Mouse (Mus musculus) induced T-regulatory cell, adult 2 months (primary cell): ENCODE data around the gene Gstt2.

Experiments used
- DNase-seq: peaks from one replicate; pipeline ENCODE4 v3.0.0-alpha.2; 2012; ENCODE audit warnings: low read depth

Gene Gstt2

GRCm38 (mm10) chr10:75837248-75837759 is at the start of gene Gstt2:
Gene Gstt2 (minus strand): TSS chr10:75837424.
- DNase-seq: peak; percentile 89

GRCm38 (mm10) chr10:75884742-75885141 is 47.5 kb upstream of the Gstt2 start:
- DNase-seq: no peak

GRCm38 (mm10) chr10:75883232-75883552 is 46.0 kb upstream of the Gstt2 start:
- DNase-seq: peak; percentile 80

- no peak for DNase-seq
Measured at GRCm38 (mm10) chr10:75882433-75883231, 45.4 kb upstream of the Gstt2 start.

GRCm38 (mm10) chr10:75881578-75882432 is 44.6 kb upstream of the Gstt2 start:
- no peak for DNase-seq

GRCm38 (mm10) chr10:75880771-75881577 is 43.8 kb upstream of the Gstt2 start:
- no peak for DNase-seq

- DNase-seq: no peak
Measured at GRCm38 (mm10) chr10:75880351-75880750, 43.1 kb upstream of the Gstt2 start.

- DNase-seq: no peak
Measured at GRCm38 (mm10) chr10:75878836-75879235, 41.6 kb upstream of the Gstt2 start.

GRCm38 (mm10) chr10:75873543-75874170 is 36.4 kb upstream of the Gstt2 start:
- DNase-seq: no peak

- DNase-seq: peak; percentile 41
Measured at GRCm38 (mm10) chr10:75872915-75873542, 35.8 kb upstream of the Gstt2 start.

- no peak for DNase-seq
Measured at GRCm38 (mm10) chr10:75872025-75872914, 35.0 kb upstream of the Gstt2 start.

- DNase-seq: no peak
Measured at GRCm38 (mm10) chr10:75861587-75861986, 24.4 kb upstream of the Gstt2 start.

- DNase-seq: no peak
Measured at GRCm38 (mm10) chr10:75860746-75861145, 23.5 kb upstream of the Gstt2 start.

- peak; percentile 96 for DNase-seq
Measured at GRCm38 (mm10) chr10:75859786-75860470, 22.7 kb upstream of the Gstt2 start, which contains the start of gene Mif. Gene Mif (minus strand): TSS chr10:75860240.

GRCm38 (mm10) chr10:75859107-75859746 is 22.0 kb upstream of the Gstt2 start:
- DNase-seq: peak; percentile 72

- DNase-seq: no peak
Measured at GRCm38 (mm10) chr10:75857598-75857997, 20.4 kb upstream of the Gstt2 start.

GRCm38 (mm10) chr10:75856976-75857375 is 19.8 kb upstream of the Gstt2 start:
- DNase-seq: no peak

- no peak for DNase-seq
Measured at GRCm38 (mm10) chr10:75856155-75856907, 19.1 kb upstream of the Gstt2 start.
